Mouse (Mus musculus): Measurements from ENCODE around the gene Jag2. TPM values are rescaled to one million over a fixed set of nuclear protein-coding genes. Genes with fewer than 3 reads are reported as not detected.

Jag2 gene
- 13.0 and 14.3 TPM in 2 replicates for polyA plus RNA-seq (2015; fragmentation: Nextera tagmentation; extraction: Ambion mirVana)

- H3K36me3 ChIP-seq, result no peaks in the 10 kb centered on the region
- peak within 1 kb of the TSS; percentile 33 for H3K9ac ChIP-seq
- no peaks in the 10 kb centered on the region for H3K9me3 ChIP-seq (replicated peaks)
- under 1% methylated on average over 73 of the region's 85 CpGs for WGBS
- peaks cover 60% of the 10 kb centered on the region for H3K27me3 ChIP-seq
- peaks cover 53% of the 10 kb centered on the region for H3K4me1 ChIP-seq
- H3K4me2 ChIP-seq (replicated peaks), result peak within 1 kb of the TSS; percentile 98
- ATAC-seq (ENCODE audit: insufficient number of reproducible peaks, low FRiP score, low TSS enrichment, low read depth), result peak; percentile 41
- peak within 1 kb of the TSS; percentile 59 for H3K4me3 ChIP-seq (replicated peaks)
- H3K27ac ChIP-seq (replicated peaks), result peak within 1 kb of the TSS; percentile 58
Measured at GRCm38 (mm10) chr12:112929562-112930352, at the start of gene Jag2. Gene Jag2 (minus strand): TSS chr12:112929776.

DNA sequence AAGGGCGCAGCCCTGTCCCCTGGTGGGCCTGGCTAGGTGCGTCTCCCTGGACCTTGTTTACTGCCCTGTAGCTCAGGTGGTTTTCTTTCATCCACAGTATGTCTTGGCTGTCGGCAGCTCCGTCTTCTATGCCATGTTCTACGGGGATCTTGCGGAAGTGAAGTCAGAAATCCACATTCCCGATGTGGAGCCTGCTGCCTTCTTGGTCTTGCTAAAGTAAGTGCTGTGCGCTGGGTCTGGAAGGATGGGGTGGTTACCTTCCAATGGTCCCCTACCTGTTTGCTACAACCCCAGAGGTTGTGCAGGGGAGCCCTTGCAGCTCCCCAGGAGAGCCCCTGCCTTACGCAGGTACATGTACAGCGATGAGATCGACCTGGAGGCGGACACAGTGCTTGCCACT is 47.6 kb upstream of the Jag2 start:
- H3K9me3 ChIP-seq (replicated peaks), result no peaks in the 10 kb centered on the region
- H3K4me1 ChIP-seq, result peaks cover 19% of the 10 kb centered on the region
- no peak for ATAC-seq (ENCODE audit: insufficient number of reproducible peaks, low FRiP score, low TSS enrichment, low read depth)
- H3K4me3 ChIP-seq (replicated peaks), result peak overlapping the region; percentile 64
- H3K4me2 ChIP-seq (replicated peaks), result peak overlapping the region; percentile 77
- peak overlapping the region; percentile 61 for H3K9ac ChIP-seq
- WGBS, result 36% methylated on average over 12 of the region's 12 CpGs
- no peaks in the 10 kb centered on the region for H3K27me3 ChIP-seq
- H3K27ac ChIP-seq (replicated peaks), result peak overlapping the region; percentile 92
- H3K36me3 ChIP-seq, result peaks cover 75% of the 10 kb centered on the region

DNA sequence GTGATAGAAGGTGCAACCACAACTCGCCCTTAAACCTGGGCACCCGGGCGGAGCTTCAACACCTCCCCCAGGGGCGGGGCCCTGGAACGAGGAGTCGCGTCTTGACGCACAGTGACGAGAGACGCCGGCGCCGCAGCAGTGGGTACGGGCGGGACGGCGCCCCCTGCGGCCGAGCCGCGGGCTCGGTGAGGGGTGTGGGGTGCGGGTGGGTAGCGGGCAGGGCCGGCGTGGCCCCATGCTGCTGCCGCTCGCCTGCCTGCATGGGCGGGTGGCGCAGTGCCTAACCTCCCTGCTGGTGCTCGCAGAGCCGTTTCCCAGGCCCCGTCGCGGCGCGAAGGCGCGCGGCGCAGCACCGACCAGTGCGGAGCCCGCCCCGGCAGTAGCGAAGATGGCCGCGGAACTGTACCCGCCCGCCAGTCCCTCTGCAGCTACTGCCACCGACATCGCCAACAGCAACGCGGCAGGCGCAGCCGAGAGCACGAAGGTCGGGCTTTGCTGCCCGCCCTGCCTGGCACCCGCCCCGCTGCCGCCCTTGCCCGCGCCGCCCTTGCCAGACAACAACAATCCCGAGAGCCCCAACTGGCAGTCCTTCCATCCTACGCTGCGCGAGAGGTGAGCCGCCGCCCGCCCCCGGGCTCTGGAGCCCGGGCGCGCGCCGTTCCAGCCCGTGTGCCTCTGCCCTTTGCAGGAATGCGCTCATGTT is 46.9 kb upstream of the Jag2 start, which contains the start of gene Btbd6:
TSS of gene Btbd6 (plus strand) at position 112 of the 703 bp plus-strand sequence.
- peaks cover 75% of the 10 kb centered on the region for H3K36me3 ChIP-seq
- peak within 1 kb of the TSS; percentile 92 for H3K27ac ChIP-seq (replicated peaks)
- peak within 1 kb of the TSS; percentile 77 for H3K4me2 ChIP-seq (replicated peaks)
- no peaks in the 10 kb centered on the region for H3K9me3 ChIP-seq (replicated peaks)
- peak within 1 kb of the TSS; percentile 64 for H3K4me3 ChIP-seq (replicated peaks)
- H3K9ac ChIP-seq, result peak within 1 kb of the TSS; percentile 61
- under 1% methylated on average over 80 of the region's 80 CpGs for WGBS
- peaks cover 19% of the 10 kb centered on the region for H3K4me1 ChIP-seq
- ATAC-seq (ENCODE audit: insufficient number of reproducible peaks, low FRiP score, low TSS enrichment, low read depth), result peak; percentile 93
- no peaks in the 10 kb centered on the region for H3K27me3 ChIP-seq

DNA sequence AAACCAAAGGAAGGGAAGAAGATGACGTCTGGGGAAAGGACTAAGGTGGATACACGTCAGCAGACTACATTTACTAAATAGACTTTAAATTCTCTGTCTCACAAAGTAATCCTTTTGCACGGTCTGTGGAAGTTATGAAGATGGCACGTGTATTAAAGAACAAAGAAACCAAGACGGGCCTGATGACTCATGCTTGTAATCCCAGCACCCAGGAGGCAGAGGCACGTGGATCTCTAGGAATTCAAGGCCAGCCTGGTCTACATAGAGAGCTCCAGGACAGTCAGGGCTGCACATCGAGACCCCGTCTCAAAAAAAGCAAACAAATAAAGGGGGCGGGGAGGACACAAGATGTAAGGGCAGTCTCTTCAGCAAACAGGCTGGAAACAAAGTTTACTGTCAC is 45.2 kb upstream of the Jag2 start:
- Histone ChIP-seq H3K4me2 (replicated peaks) (no peak overlapping the region), H3K9me3 (replicated peaks) (no peaks in the 10 kb centered on the region), H3K4me1 (peaks cover 19% of the 10 kb centered on the region), H3K4me3 (replicated peaks) (no peak overlapping the region), H3K27ac (replicated peaks) (no peak overlapping the region), H3K9ac (no peak overlapping the region), H3K27me3 (no peaks in the 10 kb centered on the region), H3K36me3 (peaks cover 74% of the 10 kb centered on the region)
- WGBS, result 79% methylated on average over 9 of the region's 9 CpGs
- no peak for ATAC-seq (ENCODE audit: insufficient number of reproducible peaks, low FRiP score, low TSS enrichment, low read depth)

DNA sequence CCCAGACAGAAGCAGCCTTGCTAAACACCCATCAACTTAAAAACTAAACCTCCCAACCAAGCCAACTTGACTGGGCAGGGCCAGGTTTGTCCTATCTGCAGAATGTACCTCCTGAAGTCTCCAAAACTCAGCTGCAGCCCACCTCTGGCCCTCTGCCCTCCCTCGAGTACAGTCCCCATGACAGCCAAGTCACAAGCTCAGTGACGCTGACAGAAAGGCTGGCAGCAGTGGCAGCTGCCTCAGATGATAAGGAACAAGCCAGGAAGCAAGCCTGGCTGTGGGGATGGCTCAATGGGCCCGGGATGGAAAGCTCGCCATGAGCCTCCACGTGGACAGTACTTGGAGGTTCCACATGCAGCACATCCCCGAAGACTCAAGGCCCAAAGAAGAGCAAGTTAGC is 40.0 kb upstream of the Jag2 start:
- Histone ChIP-seq H3K9me3 (replicated peaks) (no peaks in the 10 kb centered on the region), H3K36me3 (peaks cover 97% of the 10 kb centered on the region), H3K27me3 (no peaks in the 10 kb centered on the region), H3K4me2 (replicated peaks) (no peak overlapping the region), H3K9ac (no peak overlapping the region), H3K4me3 (replicated peaks) (no peak overlapping the region), H3K4me1 (no peaks in the 10 kb centered on the region), H3K27ac (replicated peaks) (no peak overlapping the region)
- WGBS, result 90% methylated on average over 6 of the region's 6 CpGs
- ATAC-seq (ENCODE audit: insufficient number of reproducible peaks, low FRiP score, low TSS enrichment, low read depth), result no peak

DNA sequence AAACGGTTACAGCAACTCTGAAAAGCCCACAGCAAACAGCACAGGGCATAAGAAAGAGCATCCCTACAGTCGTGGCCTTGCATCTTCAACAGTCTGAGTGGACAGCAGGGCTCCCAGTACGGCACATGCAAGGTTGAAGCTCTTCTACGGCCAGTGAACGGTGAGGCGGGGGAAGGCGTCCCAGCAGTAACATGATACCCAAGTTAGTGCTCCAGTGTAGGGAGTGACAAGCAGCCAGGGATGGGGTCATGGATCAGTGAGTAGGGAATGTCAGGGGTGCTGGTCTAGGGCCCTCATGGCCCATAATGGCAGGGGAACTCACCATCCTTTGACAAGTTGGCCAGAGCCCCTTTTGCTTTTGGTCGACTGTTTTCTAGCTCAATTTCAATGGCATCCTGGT is 39.4 kb upstream of the Jag2 start:
- H3K9ac ChIP-seq, result no peak overlapping the region
- WGBS, result 65% methylated on average over 8 of the region's 8 CpGs
- no peaks in the 10 kb centered on the region for H3K27me3 ChIP-seq

GRCm38 (mm10) chr12:112965783-112966182 is 36.2 kb upstream of the Jag2 start:
- no peak overlapping the region for H3K9ac ChIP-seq
- 92% methylated on average over 13 of the region's 13 CpGs for WGBS
- H3K4me3 ChIP-seq (replicated peaks), result no peak overlapping the region
- no peak for ATAC-seq (ENCODE audit: insufficient number of reproducible peaks, low FRiP score, low TSS enrichment, low read depth)
- no peaks in the 10 kb centered on the region for H3K27me3 ChIP-seq
- no peak overlapping the region for H3K27ac ChIP-seq (replicated peaks)
- no peak overlapping the region for H3K4me2 ChIP-seq (replicated peaks)
- H3K36me3 ChIP-seq, result peaks cover 98% of the 10 kb centered on the region
- no peaks in the 10 kb centered on the region for H3K4me1 ChIP-seq
- H3K9me3 ChIP-seq (replicated peaks), result no peaks in the 10 kb centered on the region

More for the DNA sequence above, 39.4 kb upstream of the Jag2 start:
- Histone ChIP-seq H3K4me2 (replicated peaks) (no peak overlapping the region), H3K4me3 (replicated peaks) (no peak overlapping the region), H3K27ac (replicated peaks) (no peak overlapping the region), H3K4me1 (no peaks in the 10 kb centered on the region), H3K9me3 (replicated peaks) (no peaks in the 10 kb centered on the region), H3K36me3 (peaks cover 98% of the 10 kb centered on the region)
- no peak for ATAC-seq (ENCODE audit: insufficient number of reproducible peaks, low FRiP score, low TSS enrichment, low read depth)

DNA sequence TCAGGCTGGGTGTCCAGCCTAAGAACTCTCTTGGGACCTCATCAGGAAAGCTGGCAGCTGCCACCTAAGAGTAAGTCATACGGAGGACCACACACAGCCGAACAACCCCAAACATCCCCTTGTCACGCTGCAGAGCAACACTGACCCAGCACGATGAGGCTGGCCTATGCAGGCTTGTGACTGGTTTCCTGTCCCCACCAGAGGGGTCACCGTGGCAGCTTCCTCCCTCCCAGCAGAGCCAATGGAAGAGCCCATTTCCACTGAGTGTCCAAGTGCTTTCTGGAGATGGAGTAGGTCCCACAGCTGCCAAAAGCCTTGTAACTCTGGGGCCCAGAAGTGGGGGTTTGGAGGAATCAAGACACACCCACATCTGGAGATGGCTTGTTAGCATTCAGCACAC is 32.3 kb upstream of the Jag2 start:
- WGBS, result 72% methylated on average over 5 of the region's 5 CpGs
- H3K4me1 ChIP-seq, result no peaks in the 10 kb centered on the region
- H3K27me3 ChIP-seq, result no peaks in the 10 kb centered on the region
- no peak for ATAC-seq (ENCODE audit: insufficient number of reproducible peaks, low FRiP score, low TSS enrichment, low read depth)
- H3K4me2 ChIP-seq (replicated peaks), result no peak overlapping the region
- peaks cover 86% of the 10 kb centered on the region for H3K36me3 ChIP-seq
- no peak overlapping the region for H3K4me3 ChIP-seq (replicated peaks)
- peak overlapping the region; percentile 22; the same call in 1 of the 2 replicates for H3K27ac ChIP-seq (replicated peaks)
- H3K9ac ChIP-seq, result no peak overlapping the region
- H3K9me3 ChIP-seq (replicated peaks), result no peaks in the 10 kb centered on the region

- H3K36me3 ChIP-seq, result peaks cover 82% of the 10 kb centered on the region
- no peak overlapping the region for H3K4me3 ChIP-seq (replicated peaks)
- 0 out of 2 replicates have a peak overlapping the region, but pooled peaks have one; percentile 22 for H3K27ac ChIP-seq (replicated peaks)
- ATAC-seq (ENCODE audit: insufficient number of reproducible peaks, low FRiP score, low TSS enrichment, low read depth), result peak; percentile 31; the same call in 1 of the 2 replicates
- 77% methylated on average over 7 of the region's 7 CpGs for WGBS
- no peak overlapping the region for H3K9ac ChIP-seq
- no peaks in the 10 kb centered on the region for H3K9me3 ChIP-seq (replicated peaks)
- no peak overlapping the region for H3K4me2 ChIP-seq (replicated peaks)
- no peaks in the 10 kb centered on the region for H3K4me1 ChIP-seq
- no peaks in the 10 kb centered on the region for H3K27me3 ChIP-seq
Measured at GRCm38 (mm10) chr12:112961428-112961827, 31.9 kb upstream of the Jag2 start.

DNA sequence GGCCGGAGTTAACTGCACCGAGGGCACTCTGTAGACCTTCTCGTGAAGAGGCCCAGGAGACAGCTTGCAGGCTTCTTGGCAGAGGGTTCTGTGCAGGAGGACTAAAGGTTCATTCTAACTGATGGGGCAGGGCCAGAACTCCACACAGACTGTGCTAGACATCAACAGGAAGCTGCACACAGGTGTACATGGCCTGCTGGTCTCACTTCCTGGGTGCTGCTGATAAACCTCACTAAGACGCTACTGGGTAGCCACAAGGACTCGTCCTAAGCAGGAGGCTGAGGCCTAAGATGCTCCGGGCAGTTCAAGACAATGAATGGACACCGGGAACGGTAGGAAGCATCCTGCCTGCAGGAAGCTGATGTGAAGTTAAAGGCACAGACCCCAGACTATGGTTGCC is 29.8 kb upstream of the Jag2 start:
- no peaks in the 10 kb centered on the region for H3K27me3 ChIP-seq
- no peak overlapping the region for H3K4me2 ChIP-seq (replicated peaks)
- H3K9ac ChIP-seq, result no peak overlapping the region
- WGBS, result 86% methylated on average over 8 of the region's 8 CpGs
- no peak overlapping the region for H3K4me3 ChIP-seq (replicated peaks)
- H3K4me1 ChIP-seq, result no peaks in the 10 kb centered on the region
- H3K27ac ChIP-seq (replicated peaks), result no peak overlapping the region
- no peaks in the 10 kb centered on the region for H3K9me3 ChIP-seq (replicated peaks)
- ATAC-seq (ENCODE audit: insufficient number of reproducible peaks, low FRiP score, low TSS enrichment, low read depth), result no peak
- H3K36me3 ChIP-seq, result peaks cover 65% of the 10 kb centered on the region

DNA sequence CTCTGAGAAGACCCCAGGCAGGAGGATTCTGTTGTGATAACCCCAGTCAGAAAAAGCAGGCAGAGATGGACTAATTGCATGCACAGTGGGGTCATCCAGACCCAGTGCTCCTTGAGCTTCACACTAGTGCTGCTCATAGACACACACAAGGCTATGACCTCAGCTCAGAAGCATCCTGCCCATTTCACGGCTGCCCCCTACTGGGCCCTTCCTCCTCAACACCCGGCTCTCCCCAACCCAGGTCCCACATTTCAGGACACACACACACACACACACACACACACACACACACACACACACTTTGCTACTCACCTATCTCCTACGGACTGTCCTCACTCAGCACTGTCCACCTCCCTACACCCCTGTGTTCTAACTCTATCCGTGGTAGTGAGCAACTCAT is 28.7 kb upstream of the Jag2 start:
- WGBS, result 33% methylated on average over 4 of the region's 4 CpGs
- no peak for ATAC-seq (ENCODE audit: insufficient number of reproducible peaks, low FRiP score, low TSS enrichment, low read depth)
- H3K4me1 ChIP-seq, result no peaks in the 10 kb centered on the region
- no peaks in the 10 kb centered on the region for H3K27me3 ChIP-seq
- H3K4me2 ChIP-seq (replicated peaks), result no peak overlapping the region
- no peak overlapping the region for H3K4me3 ChIP-seq (replicated peaks)
- H3K36me3 ChIP-seq, result peaks cover 53% of the 10 kb centered on the region
- no peaks in the 10 kb centered on the region for H3K9me3 ChIP-seq (replicated peaks)
- no peak overlapping the region for H3K27ac ChIP-seq (replicated peaks)
- no peak overlapping the region for H3K9ac ChIP-seq
